Mouse (Mus musculus) liver, embryonic 11.5 days (tissue): Measurements from ENCODE around the gene Ankrd66. TPM values are rescaled to one million over a fixed set of nuclear protein-coding genes. Genes with fewer than 3 reads are reported as not detected.
"Not testable (repeated sequence)": the region's sequence is repeated elsewhere in the genome, so short reads cannot be mapped to it uniquely, and the experiment has no call there.

ENCODE experiments used
- ATAC-seq: fragments of 200-750 bp; cut with Nextera tagmentation; replicated peaks from 2 replicates; pipeline ENCODE4 v1.8.0; 2017; ENCODE audit warnings: moderate number of reproducible peaks, mild to moderate bottlenecking, moderate TSS enrichment, moderate library complexity; ENCODE audit not compliant: low FRiP score
- DNase-seq: peaks from one replicate; pipeline ENCODE4 v3.0.0-alpha.2; 2017; ENCODE audit warnings: low spot score
- H3K27ac ChIP-seq: fragments of 300-500 bp; sonication (generic); 2 replicates; pipeline ENCODE4 v1.5.1; 2014; ENCODE audit warnings: mild to moderate bottlenecking, low read depth, low read length, control low read depth
- H3K27me3 ChIP-seq: fragments of 300-500 bp; sonication (generic); replicated peaks from 2 replicates; pipeline ENCODE4 v1.6.1; 2014; ENCODE audit warnings: low read length, mixed read lengths; ENCODE audit not compliant: control insufficient read depth, insufficient read depth
- H3K36me3 ChIP-seq: fragments of 300-500 bp; sonication (generic); 2 replicates; pipeline ENCODE4 v1.6.1; 2014; ENCODE audit warnings: mild to moderate bottlenecking, low read length, moderate library complexity, mixed read lengths; ENCODE audit not compliant: control insufficient read depth, insufficient read depth
- H3K4me1 ChIP-seq: fragments of 300-500 bp; sonication (generic); replicated peaks from 2 replicates; pipeline ENCODE4 v1.6.1; 2014; ENCODE audit warnings: low read length, mixed read lengths; ENCODE audit not compliant: control insufficient read depth, insufficient read depth
- H3K4me2 ChIP-seq: fragments of 300-500 bp; sonication (generic); 2 replicates; pipeline ENCODE4 v1.6.1; 2014; ENCODE audit warnings: mild to moderate bottlenecking, control low read depth, moderate library complexity
- H3K4me3 ChIP-seq: fragments of 300-500 bp; sonication (generic); 2 replicates; pipeline ENCODE4 v1.5.1; 2014; ENCODE audit warnings: low read depth, low read length, control low read depth
- H3K9ac ChIP-seq: fragments of 300-500 bp; sonication (generic); 2 replicates; pipeline ENCODE4 v1.6.1; 2014; ENCODE audit warnings: low read depth, low read length, control low read depth
- H3K9me3 ChIP-seq: fragments of 300-500 bp; sonication (generic); 2 replicates; pipeline ENCODE4 v1.6.1; 2016; ENCODE audit warnings: low read length, inconsistent platforms, mixed read lengths; ENCODE audit not compliant: control insufficient read depth
- WGBS: fragments of 180-500 bp; shearing (Covaris S2); extraction: QIAGEN DNeasy Blood & Tissue Kit; methylation state at CpG from one replicate; pipeline ENCODE4 v1.1.7; 2014; 5-methylcytosine and 5-hydroxymethylcytosine counted together
- polyA plus RNA-seq: library from polyadenylated mRNA; unstranded; fragments of >200 nt; fragmentation: Nextera tagmentation; extraction: Ambion mirVana; gene quantifications from 2 replicates; pipeline ENCODE4 v1.2.1, GENCODE M21; 2014

Ankrd66 gene
- polyA plus RNA-seq, 1 experiment from 2014 or later, result not detected

DNA sequence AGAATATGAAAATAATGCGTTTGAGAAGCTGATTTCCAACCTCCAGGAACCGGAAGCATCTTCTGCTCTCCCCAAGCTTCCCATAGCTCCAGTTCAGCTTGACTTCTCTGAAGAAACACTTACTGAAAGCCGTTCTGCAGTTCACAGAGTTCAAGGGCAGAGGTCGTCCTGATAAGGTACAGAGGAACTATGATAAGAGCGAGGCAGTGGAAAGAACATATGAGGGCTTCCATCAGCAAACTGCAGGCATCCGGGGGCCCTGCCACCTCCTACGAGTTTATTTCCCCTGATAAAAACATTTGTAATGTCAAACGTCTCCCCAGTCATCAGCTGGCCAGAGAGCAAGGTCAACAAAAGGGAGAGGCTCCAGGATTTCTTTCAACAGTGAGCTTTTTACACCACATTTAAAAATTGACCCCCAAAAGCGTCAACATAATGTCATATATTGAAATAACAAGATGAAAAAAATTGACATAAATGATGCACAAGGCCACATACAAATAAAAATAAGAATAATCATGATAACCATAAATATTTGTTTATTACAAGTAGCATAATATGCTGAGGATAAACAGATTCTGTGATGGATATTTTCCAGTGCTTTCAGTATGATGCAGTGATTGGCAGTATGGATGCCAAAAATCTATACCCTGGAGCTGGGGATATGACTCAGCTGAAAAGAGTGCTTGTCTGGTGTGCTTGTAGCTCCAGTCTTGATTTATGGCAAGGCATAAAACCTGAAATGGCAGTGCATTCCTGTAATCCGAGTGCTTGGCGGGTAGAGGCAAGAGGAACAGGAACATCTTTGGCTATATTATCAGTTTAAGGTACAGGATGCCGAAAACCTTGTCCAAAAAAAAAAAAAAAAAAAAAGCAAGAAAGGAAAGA lies 11.3 kb upstream of the Ankrd66 start:
- Histone ChIP-seq H3K4me1 (peaks cover 7% of the 10 kb centered on the region; the same call in 1 of the 2 replicates), H3K9ac (no peak overlapping the region), H3K36me3 (no peaks in the 10 kb centered on the region), H3K27ac (no peak overlapping the region), H3K9me3 (no peaks in the 10 kb centered on the region), H3K4me2 (0 out of 2 replicates have a peak overlapping the region, but pooled peaks have one; percentile 12), H3K27me3 (no peaks in the 10 kb centered on the region), H3K4me3 (no peak overlapping the region)
- ATAC-seq (0 out of 2 replicates have a peak, but pooled peaks have one; percentile 20), DNase-seq (no peak)
- 32% methylated on average over 12 of the region's 12 CpGs for WGBS

DNA sequence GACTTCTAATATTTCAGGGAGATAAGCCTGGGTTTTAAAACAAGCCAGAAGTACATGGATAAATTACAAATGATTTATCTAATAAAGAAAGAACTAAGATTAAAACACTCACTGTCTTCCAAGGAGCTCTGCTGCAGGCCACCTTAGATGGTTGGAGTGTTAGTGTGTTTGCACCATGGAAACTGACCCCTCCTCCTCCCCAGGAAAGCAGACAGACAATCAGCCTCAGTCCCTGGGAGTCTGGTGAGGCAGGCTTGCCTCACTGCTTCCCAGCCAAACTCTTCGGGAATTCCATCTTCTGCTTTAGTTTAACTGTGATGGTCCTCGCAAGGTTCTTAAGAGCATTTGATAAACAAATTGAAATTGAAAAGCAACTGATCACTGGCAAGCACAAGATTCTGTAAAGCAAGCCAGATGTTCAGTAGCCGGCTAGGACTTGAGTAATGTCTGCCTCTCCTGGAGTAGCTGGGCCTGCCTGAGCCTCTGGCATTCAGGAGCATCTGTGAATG lies 7.7 kb upstream of the Ankrd66 start:
- Histone ChIP-seq H3K36me3 (no peaks in the 10 kb centered on the region), H3K4me1 (peaks cover 7% of the 10 kb centered on the region; the same call in 1 of the 2 replicates), H3K27me3 (no peaks in the 10 kb centered on the region), H3K4me2 (no peak overlapping the region), H3K27ac (no peak overlapping the region), H3K9ac (no peak overlapping the region), H3K9me3 (no peaks in the 10 kb centered on the region), H3K4me3 (no peak overlapping the region)
- ATAC-seq, result no peak
- no peak for DNase-seq
- WGBS, result 55% methylated on average over 3 of the region's 3 CpGs

DNA sequence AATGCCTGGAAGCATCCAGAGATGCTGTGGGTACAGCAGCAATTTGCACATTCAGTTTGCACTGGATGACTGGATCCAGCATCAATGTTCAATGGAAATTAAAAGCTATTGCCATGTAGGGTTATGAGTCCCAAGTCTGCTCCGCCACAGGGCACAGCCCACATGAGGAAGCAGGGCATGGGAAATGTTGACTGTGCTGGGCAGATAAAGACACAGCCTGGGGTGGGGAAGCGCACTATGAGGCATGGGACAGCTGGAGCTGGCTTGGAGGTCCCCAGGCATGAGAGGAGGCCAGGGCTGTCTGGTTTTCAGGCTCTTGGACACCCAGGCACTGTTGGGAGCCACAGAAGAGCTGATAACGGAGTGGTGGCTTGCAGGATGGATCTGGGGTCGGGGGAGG lies 601 bp upstream of the Ankrd66 start:
- WGBS, result 61% methylated on average over 4 of the region's 4 CpGs
- DNase-seq (no peak), ATAC-seq (no peak)
- H3K4me1 ChIP-seq, result no peaks in the 10 kb centered on the region
- no peak overlapping the region for H3K27ac ChIP-seq
- no peak overlapping the region for H3K4me2 ChIP-seq
- H3K9me3 ChIP-seq, result no peaks in the 10 kb centered on the region
- no peak overlapping the region for H3K9ac ChIP-seq
- H3K27me3 ChIP-seq, result no peaks in the 10 kb centered on the region
- no peaks in the 10 kb centered on the region for H3K36me3 ChIP-seq
- H3K4me3 ChIP-seq, result no peak overlapping the region

DNA sequence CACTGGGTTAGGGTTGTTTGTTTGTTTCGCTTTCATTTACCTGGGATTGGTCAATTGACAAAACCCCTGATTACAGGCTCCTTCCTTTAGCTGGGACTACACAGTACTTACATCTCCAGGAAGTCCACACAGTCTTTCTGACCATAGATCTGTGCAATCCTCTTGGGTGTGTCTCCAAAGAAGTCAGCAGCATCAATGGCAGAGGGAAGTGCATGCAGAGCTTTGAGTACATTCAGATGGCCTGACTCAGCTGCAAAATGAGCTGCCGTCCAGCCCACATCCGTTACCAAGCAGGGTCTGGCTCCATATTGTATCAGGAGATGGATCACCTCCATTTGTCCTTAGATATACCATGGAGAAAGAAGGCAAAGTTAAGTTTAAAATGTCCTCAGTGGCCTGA lies 4.7 kb downstream of the Ankrd66 start:
- Histone ChIP-seq H3K4me1 (no peaks in the 10 kb centered on the region), H3K9me3 (no peaks in the 10 kb centered on the region), H3K4me3 (no peak overlapping the region), H3K27me3 (no peaks in the 10 kb centered on the region), H3K27ac (no peak overlapping the region), H3K9ac (no peak overlapping the region), H3K4me2 (no peak overlapping the region), H3K36me3 (no peaks in the 10 kb centered on the region)
- WGBS, result 83% methylated on average over 3 of the region's 3 CpGs
- ATAC-seq (no peak), DNase-seq (no peak)

DNA sequence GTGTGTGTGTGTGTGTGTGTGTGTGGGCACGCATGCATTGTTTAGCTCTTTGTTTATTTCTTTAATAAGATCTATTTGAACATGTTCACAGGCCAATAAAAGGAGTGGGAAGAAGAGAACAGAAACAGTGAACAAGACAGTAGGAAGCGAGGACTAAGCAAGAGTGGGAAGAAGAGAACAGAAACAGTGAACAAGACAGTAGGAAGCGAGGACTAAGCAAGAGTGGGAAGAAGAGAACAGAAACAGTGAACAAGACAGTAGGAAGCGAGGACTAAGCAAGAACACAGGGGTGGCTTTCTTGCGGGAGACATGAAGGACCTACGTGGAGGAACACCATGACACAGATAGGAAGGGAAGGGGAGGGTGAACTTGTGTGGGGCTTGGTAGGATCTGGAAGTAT lies 6.6 kb downstream of the Ankrd66 start:
- H3K4me1 ChIP-seq, H3K4me3 ChIP-seq, H3K9me3 ChIP-seq, DNase-seq, H3K4me2 ChIP-seq, H3K36me3 ChIP-seq, H3K27ac ChIP-seq, ATAC-seq, H3K9ac ChIP-seq, H3K27me3 ChIP-seq: not testable (repeated sequence)
- 79% methylated on average over 6 of the region's 6 CpGs for WGBS

DNA sequence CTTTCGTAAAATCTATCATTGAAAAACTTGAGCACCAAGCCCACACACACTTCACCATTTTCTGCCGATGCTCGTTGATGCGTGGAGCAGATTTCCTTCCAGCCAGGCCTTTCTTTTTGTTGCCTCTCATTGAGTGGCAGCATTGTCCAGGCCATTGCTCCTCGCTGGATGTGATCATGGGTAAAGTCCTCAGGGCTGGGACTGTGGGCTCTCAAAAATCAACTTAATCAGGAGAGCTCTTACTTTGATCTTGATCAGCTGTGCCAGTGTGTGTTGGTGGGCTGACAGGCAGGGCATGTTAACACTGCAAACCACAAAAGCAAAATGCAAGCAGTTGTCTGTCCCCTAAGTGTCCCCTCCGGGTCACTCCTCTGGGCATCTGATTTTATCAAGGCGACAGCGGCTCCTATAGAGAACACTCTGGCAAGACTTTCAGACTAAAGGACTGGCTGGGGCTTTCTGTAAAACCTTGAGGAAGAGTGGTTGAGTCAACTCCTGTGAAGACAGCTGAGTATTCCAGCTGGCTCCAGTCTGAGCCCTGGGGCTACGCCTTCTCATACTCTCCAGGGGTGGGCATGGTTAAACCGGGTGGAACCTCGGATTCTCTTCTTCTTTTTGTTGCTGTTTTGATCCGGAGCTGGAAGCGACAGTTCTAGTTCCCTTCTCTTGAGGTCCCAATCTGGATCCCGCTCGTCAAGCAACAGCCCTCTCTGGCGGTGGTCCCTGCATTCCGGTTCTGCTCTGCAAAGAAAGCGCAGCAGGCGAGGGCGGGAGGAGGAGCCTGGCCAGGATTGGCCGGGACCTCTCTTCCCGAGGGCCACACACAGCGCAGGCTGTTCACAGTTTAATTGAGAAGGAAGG lies 8.8 kb downstream of the Ankrd66 start:
- peak; percentile 55 for DNase-seq
- no peak; the same call in 1 of the 2 replicates for ATAC-seq
- 20% methylated on average over 23 of the region's 23 CpGs for WGBS
- Histone ChIP-seq H3K36me3 (no peaks in the 10 kb centered on the region), H3K27ac (no peak overlapping the region), H3K9me3 (no peaks in the 10 kb centered on the region), H3K4me1 (no peaks in the 10 kb centered on the region), H3K27me3 (no peaks in the 10 kb centered on the region), H3K4me2 (peak overlapping the region; percentile 54), H3K9ac (no peak overlapping the region), H3K4me3 (peak overlapping the region; percentile 23)

DNA sequence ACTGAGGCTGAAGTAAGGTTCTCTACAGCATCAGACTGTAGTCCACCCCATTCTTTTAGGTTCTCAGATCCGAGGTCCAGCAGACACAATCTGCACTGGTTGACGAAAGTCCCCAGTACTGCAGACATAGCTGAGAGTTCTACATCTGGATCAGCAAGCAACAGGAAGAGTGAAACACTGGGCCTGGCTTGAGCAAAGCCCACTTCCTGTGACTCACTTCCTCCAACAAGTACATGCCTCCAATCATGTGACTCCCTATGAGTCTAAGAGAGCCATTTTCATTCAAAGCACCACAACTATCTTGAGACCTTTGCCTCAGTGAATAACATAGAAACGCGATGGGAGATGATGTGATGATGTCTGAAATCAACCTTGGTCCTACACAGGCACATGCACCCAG lies 12.2 kb downstream of the Ankrd66 start:
- 80% methylated on average over 4 of the region's 4 CpGs for WGBS
- H3K36me3 ChIP-seq, result no peaks in the 10 kb centered on the region
- DNase-seq, result no peak

DNA sequence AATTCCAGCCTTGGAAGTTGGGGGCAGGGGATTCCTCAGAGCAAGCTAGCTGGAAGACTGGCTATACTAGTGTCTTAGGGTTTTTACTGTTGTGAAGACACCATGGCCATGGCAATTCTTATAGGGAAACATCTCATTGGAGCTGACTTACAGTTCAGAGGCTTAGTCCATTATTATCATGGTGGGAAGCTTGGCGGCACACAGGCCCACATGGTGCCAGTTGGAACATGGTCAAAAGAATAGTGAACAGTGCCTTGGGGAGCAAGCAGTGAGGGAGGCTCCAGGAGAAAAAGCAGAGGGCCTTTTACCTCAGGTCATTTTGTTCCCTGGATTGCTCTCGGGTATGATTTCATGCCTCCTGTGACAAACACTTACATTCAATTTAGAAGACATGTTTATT lies 12.9 kb downstream of the Ankrd66 start:
- H3K9ac ChIP-seq, result no peak overlapping the region

More for the DNA sequence above, 12.2 kb downstream of the Ankrd66 start:
- Histone ChIP-seq H3K9me3 (no peaks in the 10 kb centered on the region), H3K9ac (no peak overlapping the region), H3K4me2 (no peak overlapping the region), H3K27ac (no peak overlapping the region), H3K27me3 (no peaks in the 10 kb centered on the region), H3K4me1 (no peaks in the 10 kb centered on the region), H3K4me3 (no peak overlapping the region)
- no peak for ATAC-seq

More for the DNA sequence above, 12.9 kb downstream of the Ankrd66 start:
- WGBS, result 92% methylated on average over 2 of the region's 2 CpGs
- Histone ChIP-seq H3K4me2 (no peak overlapping the region), H3K4me3 (no peak overlapping the region), H3K36me3 (no peaks in the 10 kb centered on the region), H3K9me3 (no peaks in the 10 kb centered on the region), H3K27ac (no peak overlapping the region), H3K27me3 (no peaks in the 10 kb centered on the region), H3K4me1 (no peaks in the 10 kb centered on the region)
- DNase-seq (no peak), ATAC-seq (no peak)
